Comparison of ENCODE assay signal across 10 mouse cellular contexts in the genomic region with DNA sequence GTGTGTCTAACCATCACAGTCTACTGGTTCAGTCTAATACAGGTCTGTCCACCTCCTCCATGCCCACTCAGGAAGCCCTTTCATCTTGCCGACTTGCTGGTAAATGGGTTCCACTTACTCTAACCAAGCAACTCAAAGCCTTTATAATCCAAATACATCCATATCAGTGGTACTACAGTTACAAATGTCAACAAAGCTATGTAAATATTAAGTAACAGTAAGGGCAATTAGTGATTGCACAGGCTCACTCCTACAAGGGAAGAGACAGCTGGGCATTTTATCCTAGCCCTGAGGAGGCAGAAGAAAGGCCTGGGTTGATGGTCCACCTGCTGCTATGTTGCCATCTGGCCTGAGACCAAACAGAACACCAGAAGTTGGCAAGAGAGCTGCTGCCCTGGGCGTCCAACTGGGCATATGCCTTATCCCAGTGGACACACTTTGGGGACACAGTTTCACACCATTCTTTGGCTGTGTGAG. TPM values are rescaled to one million over a fixed set of nuclear protein-coding genes. Genes with fewer than 3 reads are reported as not detected.
DNase-seq lines count a peak whose midpoint lies in the region; ATAC-seq and TF ChIP-seq lines count a peak whose summit lies in the region.
"Had no signal": no experiment of that assay in that cellular context is flagged by ENCODE, and none has a peak within 500 bp of the region (broad histone marks: within the 10 kb centered on the region; RNA-seq: fewer than 3 reads in every experiment).

No protein-coding gene starts in this region.

- no peak for TF ChIP-seq CTCF in lung, embryonic 14.5 days (IDR thresholded peaks at IDR 0.05; ENCODE audit: low read depth)

- no peaks in the 10 kb centered on the region for H3K9me3 ChIP-seq in heart, embryonic 11.5 days (replicated peaks; ENCODE audit: control insufficient read depth, low read length)
- H3K9me3 ChIP-seq in lung, embryonic 14.5 days (ENCODE audit: low read depth, low read length) = no peaks in the 10 kb centered on the region
- H3K9me3 ChIP-seq: limb, embryonic 12.5 days had no signal

- H3K4me3 ChIP-seq in heart, embryonic 11.5 days (ENCODE audit: low read depth, low read length) = no peak overlapping the region
- no peak overlapping the region for H3K4me3 ChIP-seq in lung, embryonic 14.5 days (ENCODE audit: low read depth, low read length)
- H3K4me3 ChIP-seq: limb, embryonic 12.5 days had no signal

- ATAC-seq in heart, embryonic 11.5 days (replicated peaks; ENCODE audit: insufficient number of reproducible peaks, low FRiP score, low TSS enrichment) = no peak
- peak; percentile 76 for ATAC-seq in cerebellum, adult (ENCODE audit: insufficient number of reproducible peaks, low FRiP score, low TSS enrichment)
- ATAC-seq in lung, embryonic 14.5 days (ENCODE audit: insufficient read depth) = peak; percentile 85

- H3K4me2 ChIP-seq in heart, embryonic 11.5 days = no peak overlapping the region
- no peak overlapping the region for H3K4me2 ChIP-seq in lung, embryonic 14.5 days
- H3K4me2 ChIP-seq: limb, embryonic 12.5 days had no signal

- H3K36me3 ChIP-seq in heart, embryonic 11.5 days (ENCODE audit: control insufficient read depth, insufficient read depth, low read length) = no peaks in the 10 kb centered on the region
- no peaks in the 10 kb centered on the region for H3K36me3 ChIP-seq in lung, embryonic 14.5 days (ENCODE audit: insufficient read depth)
- H3K36me3 ChIP-seq: limb, embryonic 12.5 days had no signal

- DNase-seq in heart, adult 18-20 months = peak; percentile 57 to 62
- peak; percentile 26 to 46 for DNase-seq in heart, adult 9 months (ENCODE audit: low spot score in 2 of 2)
- peak; percentile 74 for DNase-seq in lung, embryonic 14.5 days
- DNase-seq in thymus, postnatal 4 days = no peak
- no peak for DNase-seq in right cerebral cortex, postnatal 36 days (ENCODE audit: low spot score in 2 of 2)
- DNase-seq in urinary bladder, adult 2 months (ENCODE audit: low spot score) = no peak
- DNase-seq: midbrain, embryonic 14.5 days had no signal

- no peaks in the 10 kb centered on the region for H3K4me1 ChIP-seq in heart, embryonic 11.5 days (ENCODE audit: control insufficient read depth, insufficient read depth, low read length)
- no peaks in the 10 kb centered on the region for H3K4me1 ChIP-seq in lung, embryonic 14.5 days (ENCODE audit: insufficient read depth)

- 64% methylated on average over 2 of the region's 2 CpGs for WGBS in heart, embryonic 11.5 days (ENCODE audit: insufficient replicate concordance)
- 45% methylated on average over 2 of the region's 2 CpGs for WGBS in lung, embryonic 14.5 days

- no peak overlapping the region for H3K27ac ChIP-seq in heart, embryonic 11.5 days (ENCODE audit: low read depth, low read length)
- no peak overlapping the region for H3K27ac ChIP-seq in lung, embryonic 14.5 days (ENCODE audit: low read depth)
- H3K27ac ChIP-seq: limb, embryonic 12.5 days had no signal

- no peaks in the 10 kb centered on the region for H3K27me3 ChIP-seq in heart, embryonic 11.5 days (ENCODE audit: control insufficient read depth, insufficient read depth, low read length)
- H3K27me3 ChIP-seq in lung, embryonic 14.5 days (ENCODE audit: insufficient read depth, low read length) = no peaks in the 10 kb centered on the region
- H3K27me3 ChIP-seq: limb, embryonic 12.5 days had no signal

- no peak overlapping the region for H3K9ac ChIP-seq in heart, embryonic 11.5 days (ENCODE audit: low read depth, low read length)
- H3K9ac ChIP-seq in lung, embryonic 14.5 days = no peak overlapping the region
- H3K9ac ChIP-seq: limb, embryonic 12.5 days had no signal

RNA-seq across cellular contexts. Expression of a gene that starts 42.6 kb away (rescaled TPM):
- 10 to 100 TPM; 11.4 to 13.5 TPM for total RNA-seq in heart, adult 18-20 months (2021)
- polyA plus RNA-seq in heart, embryonic 11.5 days (2014; fragmentation: Nextera tagmentation; extraction: Ambion mirVana) = 18.7 TPM in 2 replicates
- polyA plus RNA-seq in lung, embryonic 14.5 days (2014; fragmentation: Nextera tagmentation; extraction: Ambion mirVana) = 24.5 and 26.7 TPM in 2 replicates
- 21.0 and 24.9 TPM in 2 replicates for polyA plus RNA-seq in urinary bladder, adult 2 months (2012; rRNA removed)

Comparison
In these comparisons a context has a peak if more than half of its experiments do, and no peak if none do; other contexts are left out.
1. DNase-seq: peak in heart, adult 18-20 months (2 of 2), heart, adult 9 months (2 of 2) and lung, embryonic 14.5 days (single experiment); none in thymus, postnatal 4 days (single experiment), right cerebral cortex, postnatal 36 days (0 of 2) and urinary bladder, adult 2 months (single experiment).